10 mouse cellular contexts compared by ENCODE assay signal in the genomic region with DNA sequence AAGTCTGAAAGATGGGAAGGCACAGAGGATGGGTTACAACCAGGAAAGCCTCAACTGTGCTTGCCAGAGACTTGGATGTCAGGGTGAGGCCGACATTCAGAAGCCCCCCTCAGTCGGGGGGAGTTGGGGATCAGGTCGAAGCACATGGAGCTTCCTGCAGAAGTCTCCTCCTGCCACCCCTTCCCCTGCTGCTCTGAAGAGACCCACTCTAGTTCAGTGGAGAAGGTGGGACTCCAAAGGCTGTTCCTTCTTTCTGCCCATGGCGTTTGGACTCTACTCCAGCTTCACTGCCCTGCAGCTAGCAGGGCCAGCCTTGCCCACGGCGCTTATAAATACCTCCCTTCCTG. TPM values are rescaled to one million over a fixed set of nuclear protein-coding genes. Genes with fewer than 3 reads are reported as not detected.
DNase-seq lines count a peak whose midpoint lies in the region; ATAC-seq and TF ChIP-seq lines count a peak whose summit lies in the region.
"Had no signal": no experiment of that assay in that cellular context is flagged by ENCODE, and none has a peak within 500 bp of the region (broad histone marks: within the 10 kb centered on the region; RNA-seq: fewer than 3 reads in every experiment).

No protein-coding gene starts in this region.

- TF ChIP-seq CTCF in forebrain, postnatal 0 days (IDR thresholded peaks at IDR 0.05; ENCODE audit: low read depth), result no peak
- TF ChIP-seq CTCF in liver, adult 2 months (IDR thresholded peaks at IDR 0.05; ENCODE audit: low read depth, low read length), result no peak

- ATAC-seq in forebrain, postnatal 0 days, result no peak
- ATAC-seq in neural tube, embryonic 13.5 days (ENCODE audit: low read depth), result peak; percentile 23; the same call in 1 of the 2 replicates

- peaks cover 3% of the 10 kb centered on the region for H3K36me3 ChIP-seq in forebrain, embryonic 10.5 days (replicated peaks)
- no peaks in the 10 kb centered on the region for H3K36me3 ChIP-seq in forebrain, postnatal 0 days (ENCODE audit: insufficient read depth)
- no peaks in the 10 kb centered on the region for H3K36me3 ChIP-seq in liver, adult 2 months (ENCODE audit: control insufficient read depth, insufficient read depth, low read length)
- no peaks in the 10 kb centered on the region for H3K36me3 ChIP-seq in limb, embryonic 10.5 days
- H3K36me3 ChIP-seq in neural tube, embryonic 13.5 days, result no peaks in the 10 kb centered on the region

- peaks cover 27% of the 10 kb centered on the region for H3K4me1 ChIP-seq in forebrain, embryonic 10.5 days
- H3K4me1 ChIP-seq in forebrain, postnatal 0 days (ENCODE audit: insufficient read depth), result peaks cover 6% of the 10 kb centered on the region; the same call in 1 of the 2 replicates
- peaks cover 42% of the 10 kb centered on the region for H3K4me1 ChIP-seq in liver, adult 2 months (ENCODE audit: control insufficient read depth, insufficient read depth, low read length)
- H3K4me1 ChIP-seq in limb, embryonic 10.5 days, result peaks cover 35% of the 10 kb centered on the region
- H3K4me1 ChIP-seq in neural tube, embryonic 13.5 days (replicated peaks), result peaks cover 56% of the 10 kb centered on the region

- peaks cover 46% of the 10 kb centered on the region for H3K79me2 ChIP-seq in liver, adult 2 months (ENCODE audit: control insufficient read depth, insufficient read depth, low read length)

- H3K4me3 ChIP-seq in forebrain, embryonic 10.5 days, result no peak overlapping the region
- no peak overlapping the region for H3K4me3 ChIP-seq in forebrain, postnatal 0 days (ENCODE audit: low read depth, low read length)
- no peak overlapping the region for H3K4me3 ChIP-seq in liver, adult 2 months (ENCODE audit: insufficient read depth, low read depth, low read length)
- peak overlapping the region; percentile 4; the same call in 1 of the 2 replicates for H3K4me3 ChIP-seq in limb, embryonic 10.5 days
- no peak overlapping the region for H3K4me3 ChIP-seq in neural tube, embryonic 13.5 days

- no peaks in the 10 kb centered on the region for H3K9me3 ChIP-seq in forebrain, embryonic 10.5 days
- no peaks in the 10 kb centered on the region for H3K9me3 ChIP-seq in forebrain, postnatal 0 days (ENCODE audit: low read length)
- H3K9me3 ChIP-seq in limb, embryonic 10.5 days (replicated peaks), result no peaks in the 10 kb centered on the region
- no peaks in the 10 kb centered on the region for H3K9me3 ChIP-seq in neural tube, embryonic 13.5 days

- DNase-seq in forebrain, embryonic 10.5 days (ENCODE audit: extremely low spot score, low spot score), result no peak
- DNase-seq in forebrain, postnatal 0 days, result no peak
- no peak for DNase-seq in liver, adult 2 months (ENCODE audit: extremely low read depth, low read depth, low spot score)
- DNase-seq in liver, result no peak
- DNase-seq in limb, embryonic 10.5 days (ENCODE audit: low spot score), result no peak
- no peak for DNase-seq in ovary, postnatal 14 days (ENCODE audit: low spot score)
- no peak for DNase-seq in ovary, postnatal 36 days (ENCODE audit: low spot score)
- DNase-seq: gastrocnemius, postnatal 25 days; lung, postnatal 4 days had no signal

- no peak overlapping the region for H3K9ac ChIP-seq in forebrain, postnatal 0 days
- no peak overlapping the region for H3K9ac ChIP-seq in liver, adult 2 months (ENCODE audit: low read depth, low read length)
- H3K9ac ChIP-seq in neural tube, embryonic 13.5 days, result no peak overlapping the region

- TF ChIP-seq POLR2A in liver, adult 2 months (IDR thresholded peaks at IDR 0.05; ENCODE audit: extremely low read depth, insufficient read depth, low read length), result no peak

- H3K27me3 ChIP-seq in forebrain, embryonic 10.5 days (ENCODE audit: poor library complexity, severe bottlenecking), result no peaks in the 10 kb centered on the region
- H3K27me3 ChIP-seq in forebrain, postnatal 0 days (ENCODE audit: insufficient read depth, low read length), result no peaks in the 10 kb centered on the region
- H3K27me3 ChIP-seq in liver, adult 2 months (ENCODE audit: control insufficient read depth, insufficient read depth, low read length), result no peaks in the 10 kb centered on the region
- H3K27me3 ChIP-seq in limb, embryonic 10.5 days (ENCODE audit: low read depth, poor library complexity, severe bottlenecking), result no peaks in the 10 kb centered on the region
- no peaks in the 10 kb centered on the region for H3K27me3 ChIP-seq in neural tube, embryonic 13.5 days

- H3K4me2 ChIP-seq in forebrain, postnatal 0 days (ENCODE audit: low read depth), result no peak overlapping the region
- peak overlapping the region; percentile 7; the same call in 1 of the 2 replicates for H3K4me2 ChIP-seq in neural tube, embryonic 13.5 days

- H3K27ac ChIP-seq in forebrain, embryonic 10.5 days, result peak overlapping the region; percentile 6; the same call in 1 of the 2 replicates
- H3K27ac ChIP-seq in forebrain, postnatal 0 days (ENCODE audit: low read depth, low read length), result no peak overlapping the region
- H3K27ac ChIP-seq in liver, adult 2 months (replicated peaks; ENCODE audit: insufficient read depth, low read depth, low read length), result peak overlapping the region; percentile 70
- H3K27ac ChIP-seq in limb, embryonic 10.5 days, result peak overlapping the region; percentile 66
- peak overlapping the region; percentile 69 for H3K27ac ChIP-seq in neural tube, embryonic 13.5 days (replicated peaks)

- WGBS in forebrain, embryonic 10.5 days, result 59% methylated on average over 6 of the region's 6 CpGs
- WGBS in forebrain, postnatal 0 days, result 49% methylated on average over 6 of the region's 6 CpGs
- 43% methylated on average over 6 of the region's 6 CpGs for WGBS in liver, adult 2 months
- 39% methylated on average over 6 of the region's 6 CpGs for WGBS in limb, embryonic 10.5 days
- WGBS in neural tube, embryonic 13.5 days, result 33% methylated on average over 6 of the region's 6 CpGs

RNA-seq across cellular contexts. Expression of gene Ugcg, which starts 8.0 kb away (rescaled TPM):
- 11.7 and 12.0 TPM in 2 replicates for polyA plus RNA-seq in forebrain, embryonic 10.5 days (2016; fragmentation: Nextera tagmentation; extraction: Ambion mirVana)
- 52.7 and 66.4 TPM in 2 replicates for total RNA-seq in forebrain, postnatal 0 days (2014; rRNA removed)
- polyA plus RNA-seq in forebrain, postnatal 0 days (2015; fragmentation: Nextera tagmentation; extraction: Ambion mirVana), result 12.9 and 18.5 TPM in 2 replicates
- 17.1 and 23.0 TPM in 2 replicates for total RNA-seq in liver, adult 2 months (2014; rRNA removed)
- polyA plus RNA-seq in liver, adult 2 months (2012; rRNA removed), result 13.9 and 25.4 TPM in 2 replicates
- polyA plus RNA-seq in limb, embryonic 10.5 days (2016; fragmentation: Nextera tagmentation; extraction: Ambion mirVana), result 8.7 and 9.2 TPM in 2 replicates
- 15.1 and 17.0 TPM in 2 replicates for polyA plus RNA-seq in neural tube, embryonic 13.5 days (2015; fragmentation: Nextera tagmentation; extraction: Ambion mirVana)

RNA-seq across cellular contexts. Expression of gene AI481877, which starts 58.3 kb away (rescaled TPM):
- not detected in 2 replicates for polyA plus RNA-seq in forebrain, embryonic 10.5 days (2016; fragmentation: Nextera tagmentation; extraction: Ambion mirVana)
- not detected in 2 replicates for total RNA-seq in forebrain, postnatal 0 days (2014; rRNA removed)
- not detected in 2 replicates for polyA plus RNA-seq in forebrain, postnatal 0 days (2015; fragmentation: Nextera tagmentation; extraction: Ambion mirVana)
- not detected in 2 replicates for total RNA-seq in liver, adult 2 months (2014; rRNA removed)
- not detected in 2 replicates for polyA plus RNA-seq in liver, adult 2 months (2012; rRNA removed)
- polyA plus RNA-seq in limb, embryonic 10.5 days (2016; fragmentation: Nextera tagmentation; extraction: Ambion mirVana), result not detected in 2 replicates
- polyA plus RNA-seq in neural tube, embryonic 13.5 days (2015; fragmentation: Nextera tagmentation; extraction: Ambion mirVana), result not detected in 2 replicates
- total RNA-seq: gastrocnemius, postnatal 25 days had no signal
